Mouse (Mus musculus) stomach, embryonic 16.5 days (tissue): ENCODE measurements at regions not wholly inside any gene's neighbourhood (a gene's known extent, or its start where the extent isn't known, plus 50 kb on each side); places are given as distances from the start of the nearest gene placed in this dataset.

Source experiments
- ATAC-seq: fragments of 200-750 bp; cut with Nextera tagmentation; 2 replicates; pipeline ENCODE4 v1.8.0; 2017; ENCODE audit warnings: moderate number of reproducible peaks, moderate TSS enrichment; ENCODE audit not compliant: insufficient read depth, low FRiP score
- H3K27ac ChIP-seq: fragments of 300-500 bp; sonication (generic); 2 replicates; pipeline ENCODE4 v1.5.1; 2014; ENCODE audit warnings: low read length
- H3K27me3 ChIP-seq: fragments of 300-500 bp; sonication (generic); 2 replicates; pipeline ENCODE4 v1.6.1; 2014; ENCODE audit warnings: low read length, control low read depth, mixed read lengths; ENCODE audit not compliant: control insufficient read depth, insufficient read depth
- H3K36me3 ChIP-seq: fragments of 300-500 bp; sonication (generic); 2 replicates; pipeline ENCODE4 v1.6.1; 2014; ENCODE audit warnings: low read length; ENCODE audit not compliant: control insufficient read depth, insufficient read depth
- H3K4me1 ChIP-seq: fragments of 300-500 bp; sonication (generic); 2 replicates; pipeline ENCODE4 v1.6.1; 2014; ENCODE audit warnings: low read length, control low read depth, mixed read lengths; ENCODE audit not compliant: control insufficient read depth, insufficient read depth
- H3K4me2 ChIP-seq: fragments of 300-500 bp; sonication (generic); 2 replicates; pipeline ENCODE4 v1.6.1; 2014; ENCODE audit warnings: low read depth, low read length, mixed read lengths
- H3K4me3 ChIP-seq: fragments of 300-500 bp; sonication (generic); replicated peaks from 2 replicates; pipeline ENCODE4 v1.5.1; 2014; ENCODE audit warnings: mild to moderate bottlenecking, low read length
- H3K9ac ChIP-seq: fragments of 300-500 bp; sonication (generic); 2 replicates; pipeline ENCODE4 v1.6.1; 2014; ENCODE audit warnings: low read length
- H3K9me3 ChIP-seq: fragments of 300-500 bp; sonication (generic); replicated peaks from 2 replicates; pipeline ENCODE4 v1.6.1; 2016; ENCODE audit warnings: low read length, control low read depth; ENCODE audit not compliant: control insufficient read depth
- WGBS: fragments of 180-500 bp; shearing (Covaris S2); extraction: QIAGEN DNeasy Blood & Tissue Kit; methylation state at CpG from one replicate; pipeline ENCODE4 v1.1.7; 2014; 5-methylcytosine and 5-hydroxymethylcytosine counted together

DNA sequence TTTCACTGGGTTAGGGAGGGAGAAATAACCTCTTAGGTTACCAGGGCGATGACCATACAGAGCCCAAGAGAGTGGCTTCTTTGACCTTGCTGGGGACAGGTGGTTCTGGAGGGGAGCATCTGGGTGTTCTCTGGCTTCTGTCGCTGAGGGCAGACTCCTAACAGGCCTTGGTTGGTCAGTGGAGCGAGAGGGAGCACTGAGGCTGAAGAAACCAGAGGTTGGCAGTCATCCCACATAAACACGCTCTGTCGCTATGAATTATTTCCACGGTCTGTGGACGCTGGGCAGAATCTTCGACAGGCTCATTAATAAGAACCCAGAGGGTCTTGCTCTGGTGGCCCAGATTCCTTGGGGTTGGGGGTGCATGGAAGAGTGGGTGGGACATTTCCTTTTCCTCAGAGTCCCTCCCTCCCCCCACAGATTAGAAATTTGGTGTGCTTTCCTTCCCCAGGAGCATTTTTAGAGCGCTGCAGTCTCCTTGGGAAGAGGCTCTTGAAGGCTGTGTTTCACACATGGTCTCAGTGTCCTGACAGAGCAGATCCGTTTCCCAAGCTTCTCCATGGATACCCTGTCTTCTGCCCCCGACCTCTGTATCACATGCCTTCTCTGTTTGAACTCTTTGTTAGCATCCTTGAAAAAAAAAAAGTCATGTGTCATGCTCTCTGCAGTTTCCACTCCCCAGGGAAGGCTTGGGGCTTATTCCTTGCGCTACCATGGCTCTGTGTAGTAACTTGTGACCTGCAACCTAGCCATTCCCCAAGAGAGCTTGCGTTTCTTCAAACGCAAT lies 190.1 kb downstream of the 4933412E24Rik start:
- no peak overlapping the region for H3K9ac ChIP-seq
- no peak overlapping the region for H3K4me3 ChIP-seq
- H3K4me2 ChIP-seq, result no peak overlapping the region
- no peaks in the 10 kb centered on the region for H3K36me3 ChIP-seq
- H3K27me3 ChIP-seq, result no peaks in the 10 kb centered on the region
- H3K27ac ChIP-seq, result no peak overlapping the region
- no peaks in the 10 kb centered on the region for H3K9me3 ChIP-seq
- ATAC-seq, result no peak
- 51% methylated on average over 14 of the region's 14 CpGs for WGBS
- H3K4me1 ChIP-seq, result peaks cover 16% of the 10 kb centered on the region; the same call in 1 of the 2 replicates

DNA sequence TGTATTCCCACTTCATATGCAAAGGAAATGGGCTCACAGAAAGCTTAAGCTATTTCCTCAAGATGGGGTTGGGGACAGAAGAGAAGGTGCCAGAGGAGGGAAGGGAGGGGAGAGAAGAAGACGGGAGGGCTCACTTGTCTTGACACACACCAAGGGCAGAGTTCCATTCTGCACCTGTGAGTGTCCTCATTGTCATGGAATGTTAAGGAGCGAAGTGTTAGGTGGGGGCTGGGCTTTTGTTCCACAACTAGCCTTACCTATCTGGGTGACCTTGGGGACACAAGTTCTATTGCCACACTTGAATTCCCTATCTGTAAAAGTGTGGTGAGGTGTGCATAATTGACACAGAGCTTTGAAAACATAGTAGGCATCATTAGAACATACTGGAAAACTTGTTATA lies 192.5 kb downstream of the 4933412E24Rik start:
- 48% methylated on average over 2 of the region's 2 CpGs for WGBS
- H3K27ac ChIP-seq, result no peak overlapping the region
- H3K27me3 ChIP-seq, result no peaks in the 10 kb centered on the region
- no peak overlapping the region for H3K4me2 ChIP-seq
- ATAC-seq, result no peak
- H3K4me1 ChIP-seq, result peaks cover 16% of the 10 kb centered on the region; the same call in 1 of the 2 replicates
- H3K4me3 ChIP-seq, result no peak overlapping the region
- H3K9me3 ChIP-seq, result no peaks in the 10 kb centered on the region
- H3K9ac ChIP-seq, result no peak overlapping the region
- no peaks in the 10 kb centered on the region for H3K36me3 ChIP-seq

DNA sequence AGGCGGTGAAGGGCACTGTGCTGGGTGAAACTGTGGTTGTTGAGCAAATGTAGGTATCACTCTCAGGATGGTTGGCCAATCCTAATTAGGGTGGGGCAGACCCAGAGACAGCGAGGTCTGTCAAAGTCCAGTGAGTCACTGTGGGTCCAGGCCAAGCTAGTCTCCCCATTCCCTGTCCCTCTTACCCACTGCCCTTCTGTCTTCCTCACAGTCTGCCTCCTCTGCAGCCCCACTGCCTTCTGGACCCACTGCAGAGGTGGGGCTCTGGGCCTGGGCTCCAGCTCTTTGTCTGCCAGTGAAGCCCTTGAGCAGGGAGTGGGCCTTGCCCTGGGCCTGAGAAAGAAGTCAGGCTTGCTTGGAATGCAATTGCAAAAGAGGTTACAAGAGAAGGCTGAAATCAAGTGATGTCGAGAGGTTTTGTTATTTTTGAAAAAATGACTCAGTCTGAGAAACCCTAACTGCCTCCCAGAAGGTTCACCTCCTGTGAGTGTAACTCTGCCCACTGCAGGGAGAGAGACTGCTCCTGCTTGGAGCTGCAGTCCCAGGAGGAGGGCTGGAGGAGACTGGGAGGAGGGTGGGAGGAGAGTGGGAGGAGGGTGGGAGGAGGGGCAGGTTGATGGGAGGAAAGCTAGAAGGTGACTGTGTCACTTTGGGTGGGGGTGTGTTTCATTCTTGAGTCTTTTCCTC lies 193.3 kb downstream of the 4933412E24Rik start:
- WGBS, result 49% methylated on average over 3 of the region's 3 CpGs
- peak; percentile 71 for ATAC-seq
- H3K27me3 ChIP-seq, result no peaks in the 10 kb centered on the region
- H3K4me2 ChIP-seq, result no peak overlapping the region
- no peak overlapping the region for H3K4me3 ChIP-seq
- peak overlapping the region; percentile 77 for H3K27ac ChIP-seq
- H3K36me3 ChIP-seq, result no peaks in the 10 kb centered on the region
- H3K4me1 ChIP-seq, result peaks cover 16% of the 10 kb centered on the region; the same call in 1 of the 2 replicates
- no peaks in the 10 kb centered on the region for H3K9me3 ChIP-seq
- H3K9ac ChIP-seq, result peak overlapping the region; percentile 42; the same call in 1 of the 2 replicates

DNA sequence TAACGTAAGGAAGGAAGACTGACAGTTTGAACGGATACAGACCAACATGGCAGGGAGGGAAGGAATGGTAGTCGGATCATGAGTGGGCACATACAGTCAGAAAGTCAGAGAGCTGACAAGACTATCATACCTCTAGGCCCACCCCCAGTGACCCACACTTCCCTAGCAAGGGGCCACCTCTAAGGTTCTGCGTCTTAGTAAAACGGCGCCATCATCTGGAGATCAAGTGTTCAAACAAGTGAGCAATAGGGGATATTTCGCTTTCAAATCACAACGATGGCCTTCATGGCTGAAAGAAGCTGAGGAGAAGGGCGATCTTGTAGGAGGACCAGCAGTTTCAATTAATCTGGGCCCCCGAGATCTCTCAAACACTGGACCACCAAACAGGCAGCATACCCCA lies 196.1 kb downstream of the 4933412E24Rik start:
- WGBS, result 76% methylated on average over 10 of the region's 10 CpGs
- peaks cover 7% of the 10 kb centered on the region; the same call in 1 of the 2 replicates for H3K4me1 ChIP-seq
- H3K9ac ChIP-seq, result no peak overlapping the region
- no peak overlapping the region for H3K4me3 ChIP-seq
- H3K4me2 ChIP-seq, result no peak overlapping the region
- H3K27ac ChIP-seq, result no peak overlapping the region
- no peaks in the 10 kb centered on the region for H3K27me3 ChIP-seq
- no peaks in the 10 kb centered on the region for H3K36me3 ChIP-seq
- ATAC-seq, result no peak
- no peaks in the 10 kb centered on the region for H3K9me3 ChIP-seq

DNA sequence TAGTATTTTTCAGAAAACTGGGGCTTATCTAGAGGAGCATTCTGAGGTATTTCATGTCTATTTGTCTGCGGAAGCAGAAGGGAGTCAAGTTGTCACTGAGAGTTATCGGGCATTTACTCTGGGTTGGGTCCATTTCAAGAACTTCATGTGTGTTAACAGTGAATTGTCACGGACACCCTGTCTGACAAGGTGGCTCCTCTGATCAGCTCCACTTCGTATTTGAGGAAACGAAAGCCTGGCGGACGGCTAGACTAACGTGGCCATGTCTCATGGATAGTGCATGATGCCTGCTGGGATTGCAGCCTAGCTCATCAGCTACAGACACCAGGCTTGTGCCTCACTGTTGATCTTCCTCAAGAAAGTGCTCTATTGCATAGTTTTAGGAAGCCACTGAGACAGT lies 200.4 kb downstream of the 4933412E24Rik start:
- H3K27ac ChIP-seq, result no peak overlapping the region
- 82% methylated on average over 8 of the region's 8 CpGs for WGBS
- no peaks in the 10 kb centered on the region for H3K36me3 ChIP-seq
- H3K4me3 ChIP-seq, result no peak overlapping the region
- H3K9me3 ChIP-seq, result no peaks in the 10 kb centered on the region
- no peak overlapping the region for H3K4me2 ChIP-seq
- H3K27me3 ChIP-seq, result no peaks in the 10 kb centered on the region
- ATAC-seq, result no peak
- H3K4me1 ChIP-seq, result no peaks in the 10 kb centered on the region
- H3K9ac ChIP-seq, result no peak overlapping the region

DNA sequence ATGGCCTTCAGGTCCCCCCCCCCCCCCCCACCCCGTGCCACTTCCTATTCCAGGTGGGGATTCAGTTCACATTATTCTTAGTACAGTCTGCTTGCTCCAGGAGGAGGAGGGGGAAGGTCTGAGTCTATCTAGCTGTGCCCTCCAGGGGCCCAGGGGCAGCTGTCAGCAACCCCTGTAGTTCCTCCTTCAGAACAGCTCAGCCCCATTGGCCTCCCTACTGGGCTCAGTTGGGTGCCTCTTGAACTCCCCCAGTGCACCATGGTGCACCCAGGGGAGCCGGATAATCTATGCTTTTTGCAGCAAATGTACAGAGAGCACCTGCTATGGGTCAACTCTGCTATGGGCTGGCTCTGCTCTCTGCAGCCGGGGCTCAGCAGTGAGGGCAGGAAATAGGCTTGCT lies 204.8 kb downstream of the 4933412E24Rik start:
- Histone ChIP-seq H3K9me3 (no peaks in the 10 kb centered on the region), H3K4me1 (no peaks in the 10 kb centered on the region), H3K9ac (no peak overlapping the region), H3K27me3 (no peaks in the 10 kb centered on the region), H3K4me2 (no peak overlapping the region), H3K36me3 (no peaks in the 10 kb centered on the region), H3K27ac (no peak overlapping the region), H3K4me3 (no peak overlapping the region)
- ATAC-seq, result no peak
- WGBS, result 49% methylated on average over 3 of the region's 3 CpGs

DNA sequence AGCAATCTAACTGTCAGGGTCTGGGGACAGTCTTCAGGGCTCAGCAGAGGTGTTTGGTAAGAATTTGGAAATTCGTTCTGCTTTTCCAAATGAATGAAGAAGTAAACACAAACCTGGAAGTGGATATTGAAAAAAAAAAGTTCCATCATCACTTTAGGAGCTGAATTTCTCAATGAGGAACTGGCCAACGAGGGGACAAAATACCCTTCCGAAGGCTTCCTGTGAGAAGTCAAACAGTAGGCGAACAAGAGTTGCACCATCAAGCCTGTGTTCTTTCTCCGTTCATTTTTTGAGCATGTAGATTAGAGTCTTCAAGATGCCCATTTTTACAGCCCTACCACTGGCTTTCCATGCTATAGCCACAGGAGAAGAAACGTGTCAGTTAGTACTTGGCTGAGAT lies 207.1 kb downstream of the 4933412E24Rik start:
- no peak for ATAC-seq
- H3K9ac ChIP-seq, result no peak overlapping the region

DNA sequence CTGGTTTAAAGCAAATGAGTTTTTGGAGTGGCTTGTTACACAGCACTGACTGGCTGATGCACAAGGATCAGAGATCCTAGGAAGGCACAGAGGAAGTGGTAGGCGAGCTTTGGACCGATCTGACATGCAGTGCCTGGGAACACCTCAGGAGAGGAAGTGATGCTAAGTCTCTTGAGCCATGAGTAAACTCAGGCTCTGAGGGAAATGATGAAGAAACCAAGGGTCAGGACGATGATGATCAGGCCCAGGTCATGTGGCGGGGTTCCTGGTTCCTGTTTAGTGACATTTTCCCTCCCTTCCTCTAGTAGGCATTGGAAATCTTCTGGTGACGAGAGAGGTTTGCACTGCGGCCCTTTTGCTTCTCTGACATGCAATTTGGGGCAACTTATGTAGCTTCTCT lies 208.7 kb downstream of the 4933412E24Rik start:
- Histone ChIP-seq H3K27ac (no peak overlapping the region), H3K27me3 (no peaks in the 10 kb centered on the region), H3K9me3 (no peaks in the 10 kb centered on the region), H3K9ac (no peak overlapping the region), H3K36me3 (no peaks in the 10 kb centered on the region), H3K4me1 (no peaks in the 10 kb centered on the region), H3K4me3 (no peak overlapping the region), H3K4me2 (no peak overlapping the region)
- 89% methylated on average over 6 of the region's 6 CpGs for WGBS
- ATAC-seq, result no peak

More for the DNA sequence above, 207.1 kb downstream of the 4933412E24Rik start:
- Histone ChIP-seq H3K4me1 (no peaks in the 10 kb centered on the region), H3K4me2 (no peak overlapping the region), H3K27ac (no peak overlapping the region), H3K36me3 (no peaks in the 10 kb centered on the region), H3K4me3 (no peak overlapping the region), H3K9me3 (no peaks in the 10 kb centered on the region), H3K27me3 (no peaks in the 10 kb centered on the region)
- WGBS, result 93% methylated on average over 6 of the region's 6 CpGs

DNA sequence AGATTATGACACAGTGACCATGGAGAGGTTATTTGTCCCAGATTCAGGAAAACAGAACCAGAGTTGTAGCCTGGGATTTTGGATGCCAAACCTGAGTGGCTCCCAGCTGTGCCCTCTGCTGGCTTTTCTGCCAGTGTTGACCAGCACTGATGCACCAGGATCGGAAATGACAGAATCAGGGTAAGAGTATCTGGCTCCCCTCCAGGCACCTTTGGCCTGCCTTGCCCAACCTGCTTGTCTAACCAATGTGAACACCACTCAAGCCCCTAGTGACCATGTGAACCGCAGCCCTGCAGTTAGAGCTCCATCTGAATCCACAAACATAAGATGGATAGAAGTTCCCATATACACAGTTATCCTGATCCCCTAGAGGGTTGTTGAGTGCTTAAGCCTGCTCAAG lies 210.6 kb downstream of the 4933412E24Rik start:
- no peak for ATAC-seq
- Histone ChIP-seq H3K4me1 (no peaks in the 10 kb centered on the region), H3K27ac (no peak overlapping the region), H3K4me3 (no peak overlapping the region), H3K9me3 (no peaks in the 10 kb centered on the region), H3K27me3 (no peaks in the 10 kb centered on the region), H3K36me3 (no peaks in the 10 kb centered on the region), H3K4me2 (no peak overlapping the region), H3K9ac (no peak overlapping the region)
- 79% methylated on average over 2 of the region's 2 CpGs for WGBS
